Mouse (Mus musculus) lung, embryonic 14.5 days (tissue): ENCODE measurements around the gene Calm3. TPM values are rescaled to one million over a fixed set of nuclear protein-coding genes. Genes with fewer than 3 reads are reported as not detected.

ENCODE experiments used
- ATAC-seq: fragments of 200-750 bp; cut with Nextera tagmentation; 2 replicates; pipeline ENCODE4 v1.8.0; 2017; ENCODE audit warnings: mild to moderate bottlenecking, moderate TSS enrichment, moderate library complexity; ENCODE audit not compliant: insufficient read depth
- DNase-seq: peaks from one replicate; pipeline ENCODE4 v3.0.0-alpha.2; 2015
- H3K27ac ChIP-seq: fragments of 300-500 bp; sonication (generic); 2 replicates; pipeline ENCODE4 v1.5.1; 2014; ENCODE audit warnings: low read depth, mild to moderate bottlenecking, moderate library complexity
- H3K27me3 ChIP-seq: fragments of 300-500 bp; sonication (generic); 2 replicates; pipeline ENCODE4 v1.6.1; 2014; ENCODE audit warnings: low read length, control low read depth; ENCODE audit not compliant: insufficient read depth
- H3K36me3 ChIP-seq: fragments of 300-500 bp; sonication (generic); 2 replicates; pipeline ENCODE4 v1.6.1; 2014; ENCODE audit warnings: control low read depth; ENCODE audit not compliant: insufficient read depth
- H3K4me1 ChIP-seq: fragments of 300-500 bp; sonication (generic); 2 replicates; pipeline ENCODE4 v1.6.1; 2014; ENCODE audit warnings: antibody characterized with exemption, control low read depth; ENCODE audit not compliant: insufficient read depth
- H3K4me2 ChIP-seq: fragments of 300-500 bp; sonication (generic); 2 replicates; pipeline ENCODE4 v1.6.1; 2014; ENCODE audit warnings: mild to moderate bottlenecking
- H3K4me3 ChIP-seq: fragments of 300-500 bp; sonication (generic); 2 replicates; pipeline ENCODE4 v1.5.1; 2014; ENCODE audit warnings: low read depth, low read length
- H3K9ac ChIP-seq: fragments of 300-500 bp; sonication (generic); 2 replicates; pipeline ENCODE4 v1.6.1; 2014
- H3K9me3 ChIP-seq: fragments of 300-500 bp; sonication (generic); 2 replicates; pipeline ENCODE4 v1.6.1; 2016; ENCODE audit warnings: low read depth, low read length, control low read depth
- CTCF ChIP-seq: IDR thresholded peaks from 2 replicates; pipeline ENCODE4 v1.5.1; 2016; ENCODE audit warnings: antibody characterized with exemption, low read depth
- WGBS: fragments of 180-500 bp; shearing (Covaris S2); extraction: QIAGEN DNeasy Blood & Tissue Kit; methylation state at CpG from one replicate; pipeline ENCODE4 v1.1.7; 2014; 5-methylcytosine and 5-hydroxymethylcytosine counted together
- polyA plus RNA-seq: library from polyadenylated mRNA; unstranded; fragments of >200 nt; fragmentation: Nextera tagmentation; extraction: Ambion mirVana; gene quantifications from 2 replicates; pipeline ENCODE4 v1.2.1, GENCODE M21; 2014

The Calm3 gene
- polyA plus RNA-seq, 1 experiment from 2014 or later, result 155 TPM

DNA sequence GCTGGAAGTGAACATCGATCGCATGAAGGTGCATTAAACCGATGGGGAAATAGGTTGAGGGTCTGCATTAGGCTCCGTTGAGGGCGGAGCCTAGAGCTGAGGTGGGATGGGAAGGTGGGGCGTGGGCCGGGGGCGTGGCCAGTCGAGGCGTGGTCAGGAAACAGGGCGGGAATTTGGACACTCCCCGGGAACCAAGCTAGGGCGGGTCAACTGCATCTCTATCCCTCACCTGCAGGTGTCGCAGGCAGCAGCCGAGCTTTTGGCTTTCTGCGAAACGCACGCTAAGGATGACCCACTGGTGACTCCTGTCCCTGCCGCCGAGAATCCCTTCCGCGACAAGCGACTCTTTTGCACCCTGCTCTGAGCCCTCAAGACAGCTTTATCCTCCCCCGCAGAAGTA, 28.9 kb downstream of the Calm3 start:
- H3K4me1 ChIP-seq, result peaks cover 8% of the 10 kb centered on the region; the same call in 1 of the 2 replicates
- ATAC-seq, result no peak
- peak; percentile 90 for TF ChIP-seq CTCF
- H3K27me3 ChIP-seq, result peaks cover 18% of the 10 kb centered on the region
- no peak overlapping the region for H3K27ac ChIP-seq
- peak overlapping the region; percentile 9; the same call in 1 of the 2 replicates for H3K9ac ChIP-seq
- peak overlapping the region; percentile 21; the same call in 1 of the 2 replicates for H3K4me3 ChIP-seq
- peak; percentile 91 for DNase-seq
- peak overlapping the region; percentile 60 for H3K4me2 ChIP-seq
- H3K36me3 ChIP-seq, result no peaks in the 10 kb centered on the region
- H3K9me3 ChIP-seq, result no peaks in the 10 kb centered on the region
- under 1% methylated on average over 24 of the region's 24 CpGs for WGBS

GRCm38 (mm10) chr7:16894279-16894678, 29.6 kb downstream of the Calm3 start:
- H3K4me1 ChIP-seq, result peaks cover 8% of the 10 kb centered on the region; the same call in 1 of the 2 replicates

DNA sequence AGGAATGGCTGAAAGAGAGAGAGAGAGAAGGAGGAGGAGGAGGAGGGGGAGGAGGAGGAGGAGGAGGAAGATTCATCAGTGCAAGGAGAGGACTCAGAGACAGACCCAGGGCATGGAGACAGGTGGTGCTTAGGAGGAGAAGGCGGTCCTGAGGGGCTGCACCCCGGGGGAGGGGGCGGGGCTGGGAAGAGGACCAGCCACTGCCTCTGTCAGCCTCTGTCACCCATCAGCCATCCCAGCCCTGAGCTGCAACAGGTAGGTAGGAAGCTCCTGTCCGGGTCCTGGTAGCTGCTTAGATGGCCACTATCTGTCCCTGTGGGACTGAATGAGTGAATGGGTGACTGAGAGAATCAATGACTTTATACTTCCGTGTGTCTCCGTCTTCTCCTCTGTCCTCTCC, 30.3 kb downstream of the Calm3 start:
- Histone ChIP-seq H3K27me3 (peaks cover 18% of the 10 kb centered on the region; the same call in 1 of the 2 replicates), H3K4me3 (no peak overlapping the region), H3K4me2 (peak overlapping the region; percentile 74), H3K4me1 (peaks cover 8% of the 10 kb centered on the region; the same call in 1 of the 2 replicates), H3K9ac (no peak overlapping the region), H3K27ac (no peak overlapping the region), H3K36me3 (no peaks in the 10 kb centered on the region), H3K9me3 (no peaks in the 10 kb centered on the region)
- ATAC-seq, result no peak
- DNase-seq, result no peak
- TF ChIP-seq CTCF, result no peak
- 5% methylated on average over 6 of the region's 6 CpGs for WGBS

More at GRCm38 (mm10) chr7:16894279-16894678, 29.6 kb downstream of the Calm3 start:
- Histone ChIP-seq H3K27me3 (peaks cover 18% of the 10 kb centered on the region), H3K4me3 (no peak overlapping the region), H3K36me3 (no peaks in the 10 kb centered on the region), H3K27ac (no peak overlapping the region), H3K9ac (no peak overlapping the region), H3K4me2 (peak overlapping the region; percentile 60), H3K9me3 (no peaks in the 10 kb centered on the region)
- ATAC-seq (no peak), DNase-seq (no peak)
- no peak for TF ChIP-seq CTCF
- WGBS, result 4% methylated on average over 4 of the region's 4 CpGs

- ATAC-seq, result peak; percentile 2; the same call in 1 of the 2 replicates
- Histone ChIP-seq H3K4me2 (peak overlapping the region; percentile 74), H3K27me3 (peaks cover 18% of the 10 kb centered on the region; the same call in 1 of the 2 replicates), H3K27ac (no peak overlapping the region), H3K36me3 (peaks cover 8% of the 10 kb centered on the region), H3K9ac (peak overlapping the region; percentile 21; the same call in 1 of the 2 replicates), H3K9me3 (no peaks in the 10 kb centered on the region), H3K4me1 (peaks cover 8% of the 10 kb centered on the region; the same call in 1 of the 2 replicates), H3K4me3 (peak overlapping the region; percentile 37)
- no peak for DNase-seq
- no peak for TF ChIP-seq CTCF
- 26% methylated on average over 9 of the region's 9 CpGs for whole genome bisulfite sequencing
These were observed 31.6 kb downstream of the Calm3 start for GRCm38 (mm10) chr7:16892352-16892730.

- peak; percentile 84 for ATAC-seq
- Histone ChIP-seq H3K4me3 (peak within 1 kb of the TSS; percentile 37), H3K9me3 (no peaks in the 10 kb centered on the region), H3K27me3 (peaks cover 18% of the 10 kb centered on the region; the same call in 1 of the 2 replicates), H3K27ac (peak within 1 kb of the TSS; percentile 97), H3K4me2 (peak within 1 kb of the TSS; percentile 74), H3K36me3 (peaks cover 14% of the 10 kb centered on the region), H3K4me1 (peaks cover 8% of the 10 kb centered on the region; the same call in 1 of the 2 replicates), H3K9ac (peak within 1 kb of the TSS; percentile 21; the same call in 1 of the 2 replicates)
- WGBS, result under 1% methylated on average over 30 of the region's 30 CpGs
- peak; percentile 97 for DNase-seq
- peak; percentile 96 for TF ChIP-seq CTCF
These were observed 32.1 kb downstream of the Calm3 start, which contains the start of gene Gng8 for GRCm38 (mm10) chr7:16891641-16892351. TSS of gene Gng8 (plus strand) at chr7:16891786.

- Histone ChIP-seq H3K27ac (peak overlapping the region; percentile 97), H3K36me3 (peaks cover 22% of the 10 kb centered on the region), H3K4me3 (peak overlapping the region; percentile 37; the same call in 1 of the 2 replicates), H3K9ac (peak overlapping the region; percentile 20; the same call in 1 of the 2 replicates), H3K9me3 (peaks cover 5% of the 10 kb centered on the region), H3K4me2 (peak overlapping the region; percentile 74), H3K4me1 (peaks cover 8% of the 10 kb centered on the region; the same call in 1 of the 2 replicates), H3K27me3 (peaks cover 20% of the 10 kb centered on the region)
- WGBS, result 4% methylated on average over 23 of the region's 23 CpGs
- DNase-seq, result peak; percentile 97
- TF ChIP-seq CTCF, result no peak
- ATAC-seq, result peak; percentile 87
These were observed 33.0 kb downstream of the Calm3 start for GRCm38 (mm10) chr7:16890944-16891343.

DNA sequence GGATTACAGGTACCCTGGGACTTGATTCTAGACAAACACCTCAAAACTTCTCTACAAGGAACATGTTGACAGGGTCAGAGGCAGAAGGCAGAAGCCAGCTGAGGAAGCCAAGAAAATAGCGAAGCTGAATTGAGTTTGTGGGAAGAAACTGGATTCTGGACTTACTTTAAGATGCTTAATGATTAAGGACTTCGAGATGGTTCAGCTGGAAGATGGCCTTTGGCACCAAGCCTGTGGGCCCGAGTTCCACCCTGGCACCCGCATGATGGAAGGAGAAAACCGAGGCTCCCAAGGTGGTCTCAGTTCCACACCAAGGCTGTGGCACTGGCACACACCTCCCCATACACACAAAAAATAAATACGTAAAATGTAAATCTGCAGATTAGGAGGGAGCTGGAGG, 33.4 kb downstream of the Calm3 start:
- H3K36me3 ChIP-seq, result peaks cover 27% of the 10 kb centered on the region
- peaks cover 9% of the 10 kb centered on the region for H3K9me3 ChIP-seq
- H3K27ac ChIP-seq, result peak overlapping the region; percentile 97
- H3K4me1 ChIP-seq, result peaks cover 7% of the 10 kb centered on the region; the same call in 1 of the 2 replicates
- peak overlapping the region; percentile 20 for H3K9ac ChIP-seq
- H3K27me3 ChIP-seq, result peaks cover 24% of the 10 kb centered on the region
- peak overlapping the region; percentile 74 for H3K4me2 ChIP-seq
- WGBS, result 18% methylated on average over 6 of the region's 6 CpGs
- DNase-seq, result peak; percentile 84
- no peak for TF ChIP-seq CTCF
- ATAC-seq, result no peak
- H3K4me3 ChIP-seq, result peak overlapping the region; percentile 37; the same call in 1 of the 2 replicates
